In the genomic region with DNA sequence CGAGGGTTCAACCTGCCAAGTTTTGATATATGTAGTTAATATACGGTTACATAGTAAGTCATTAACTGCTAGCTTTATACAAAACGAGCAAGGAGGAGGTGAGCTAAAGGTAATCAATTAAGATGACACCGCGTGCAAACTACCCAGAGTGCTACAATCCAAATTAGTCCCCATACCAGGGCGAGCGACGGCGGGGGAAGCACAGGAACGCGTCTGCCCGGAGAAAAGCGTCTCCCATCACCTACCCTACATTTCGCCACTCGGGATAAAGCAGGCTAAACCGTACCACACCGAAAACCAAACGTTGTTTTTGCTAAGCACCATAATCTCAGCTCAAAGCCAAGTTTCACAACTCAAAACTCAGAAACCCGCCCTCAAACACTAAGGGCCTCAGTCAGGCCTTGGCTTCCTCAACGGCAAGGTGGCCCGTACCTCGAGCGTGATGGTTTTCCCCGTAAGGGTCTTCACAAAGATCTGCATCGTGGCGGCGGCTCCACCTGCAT, we compare ENCODE assay signal across 9 mouse cellular contexts. TPM values are rescaled to one million over a fixed set of nuclear protein-coding genes. Genes with fewer than 3 reads are reported as not detected.
A peak's percentile ranks its signal among the peaks of the same experiment; 100 is the strongest.
DNase-seq lines count a peak whose midpoint lies in the region; ATAC-seq and TF ChIP-seq lines count a peak whose summit lies in the region.
"Had no signal": no experiment of that assay in that cellular context is flagged by ENCODE, and none has a peak within 500 bp of the region (broad histone marks: within the 10 kb centered on the region; RNA-seq: fewer than 3 reads in every experiment).

No protein-coding gene starts in this region.

- H3K4me2 ChIP-seq in liver, embryonic 12.5 days = peak overlapping the region; percentile 83
- H3K4me2 ChIP-seq in stomach, postnatal 0 days (replicated peaks; ENCODE audit: low read depth) = peak overlapping the region; percentile 60

- TF ChIP-seq CTCF in testis, adult 2 months (IDR thresholded peaks at IDR 0.05; ENCODE audit: control insufficient read depth, insufficient read depth, insufficient replicate concordance, low read depth, low read length) = no peak
- no peak for TF ChIP-seq CTCF in stomach, postnatal 0 days (IDR thresholded peaks at IDR 0.05; ENCODE audit: low read depth)

- peak; percentile 25 for ATAC-seq in liver, embryonic 12.5 days
- ATAC-seq in stomach, postnatal 0 days (ENCODE audit: low FRiP score, low TSS enrichment) = peak; percentile 28

- H3K4me1 ChIP-seq in testis, adult 2 months (ENCODE audit: control insufficient read depth, insufficient read depth, low read length) = no peaks in the 10 kb centered on the region
- H3K4me1 ChIP-seq in liver, embryonic 12.5 days = peaks cover 28% of the 10 kb centered on the region
- no peaks in the 10 kb centered on the region for H3K4me1 ChIP-seq in stomach, postnatal 0 days (replicated peaks; ENCODE audit: control insufficient read depth, insufficient read depth)

- no peaks in the 10 kb centered on the region for H3K27me3 ChIP-seq in testis, adult 2 months (ENCODE audit: control insufficient read depth, insufficient read depth, low read length)
- H3K27me3 ChIP-seq in liver, embryonic 12.5 days (replicated peaks) = no peaks in the 10 kb centered on the region
- no peaks in the 10 kb centered on the region for H3K27me3 ChIP-seq in stomach, postnatal 0 days (ENCODE audit: control insufficient read depth, insufficient read depth, low read length)

- H3K9me3 ChIP-seq in liver, embryonic 12.5 days (replicated peaks) = no peaks in the 10 kb centered on the region
- no peaks in the 10 kb centered on the region for H3K9me3 ChIP-seq in stomach, postnatal 0 days (ENCODE audit: control insufficient read depth, low read length)

- DNase-seq in embryo, embryonic 10 days (ENCODE audit: low spot score) = peak; percentile 23
- no peak for DNase-seq in embryo, embryonic 10.5 days (ENCODE audit: low spot score)
- DNase-seq in testis, postnatal 10 days (ENCODE audit: low spot score) = no peak
- DNase-seq in stomach, postnatal 0 days (ENCODE audit: low spot score) = no peak
- DNase-seq in adrenal gland, postnatal 10 days = no peak
- no peak for DNase-seq in cerebellum, postnatal 36 days

- under 1% methylated on average over 27 of the region's 27 CpGs for WGBS in liver, embryonic 12.5 days (ENCODE audit: insufficient replicate concordance)
- WGBS in stomach, postnatal 0 days = under 1% methylated on average over 27 of the region's 27 CpGs

- H3K4me3 ChIP-seq in testis, adult 2 months (ENCODE audit: control insufficient read depth, low read depth, low read length) = peak overlapping the region; percentile 98
- peak overlapping the region; percentile 88 for H3K4me3 ChIP-seq in liver, embryonic 12.5 days
- peak overlapping the region; percentile 77 for H3K4me3 ChIP-seq in stomach, postnatal 0 days (ENCODE audit: low read depth, low read length)

- TF ChIP-seq EP300 in stomach, postnatal 0 days (optimal IDR thresholded peaks at IDR 0.05) = no peak

- H3K9ac ChIP-seq in liver, embryonic 12.5 days = peak overlapping the region; percentile 91
- peak overlapping the region; percentile 89 for H3K9ac ChIP-seq in stomach, postnatal 0 days (ENCODE audit: low read length)

- H3K27ac ChIP-seq in testis, adult 2 months (ENCODE audit: control insufficient read depth, insufficient read depth, low read depth, low read length) = peak overlapping the region; percentile 92
- peak overlapping the region; percentile 86 for H3K27ac ChIP-seq in liver, embryonic 12.5 days
- H3K27ac ChIP-seq in stomach, postnatal 0 days (replicated peaks) = peak overlapping the region; percentile 86

- TF ChIP-seq POLR2A in testis, adult 2 months (IDR thresholded peaks at IDR 0.05; ENCODE audit: control insufficient read depth, low read depth, low read length) = no peak

- H3K36me3 ChIP-seq in testis, adult 2 months (ENCODE audit: control insufficient read depth, insufficient read depth, low read length) = no peaks in the 10 kb centered on the region; the same call in 1 of the 2 replicates
- peaks cover 44% of the 10 kb centered on the region for H3K36me3 ChIP-seq in liver, embryonic 12.5 days
- peaks cover 6% of the 10 kb centered on the region; the same call in 1 of the 2 replicates for H3K36me3 ChIP-seq in stomach, postnatal 0 days (ENCODE audit: control insufficient read depth, insufficient read depth, low read length)

RNA-seq across cellular contexts. Expression of gene Clhc1, which starts 0.5 kb away (rescaled TPM):
- polyA plus RNA-seq in testis, adult 2 months (2012; rRNA removed) = 6.8 and 10.8 TPM in 2 replicates
- polyA plus RNA-seq in liver, embryonic 12.5 days (2016; fragmentation: Nextera tagmentation; extraction: Ambion mirVana) = 0.21 and 0.23 TPM in 2 replicates
- polyA plus RNA-seq in stomach, postnatal 0 days (2015; fragmentation: Nextera tagmentation; extraction: Ambion mirVana) = 0.07 TPM in 1 of 2 replicates, not detected in the other
- total RNA-seq in adrenal gland, postnatal 10 days (2021) = under 1 TPM in 1 of 2 experiments, not detected in 1; 0.42 TPM
- total RNA-seq: hematopoietic stem cell, adult 5-6 weeks had no signal

RNA-seq across cellular contexts. Expression of gene Rps27a, which starts 0.6 kb away (rescaled TPM):
- polyA plus RNA-seq in testis, adult 2 months (2012; rRNA removed) = 88.7 and 95.0 TPM in 2 replicates
- 1,007 and 1,054 TPM in 2 replicates for polyA plus RNA-seq in liver, embryonic 12.5 days (2016; fragmentation: Nextera tagmentation; extraction: Ambion mirVana)
- polyA plus RNA-seq in stomach, postnatal 0 days (2015; fragmentation: Nextera tagmentation; extraction: Ambion mirVana) = 1,012 and 1,015 TPM in 2 replicates
- total RNA-seq in adrenal gland, postnatal 10 days (2021) = 1,000 to 10,000 TPM in 1 of 2 experiments, 100 to 1,000 TPM in 1; 964 to 1,017 TPM

RNA-seq across cellular contexts. Expression of gene Mtif2, which starts 21.1 kb away (rescaled TPM):
- 10.4 and 11.9 TPM in 2 replicates for polyA plus RNA-seq in testis, adult 2 months (2012; rRNA removed)
- polyA plus RNA-seq in liver, embryonic 12.5 days (2016; fragmentation: Nextera tagmentation; extraction: Ambion mirVana) = 36.2 and 37.0 TPM in 2 replicates
- 20.3 and 24.9 TPM in 2 replicates for polyA plus RNA-seq in stomach, postnatal 0 days (2015; fragmentation: Nextera tagmentation; extraction: Ambion mirVana)
- 10 to 100 TPM; 56.5 to 67.2 TPM for total RNA-seq in adrenal gland, postnatal 10 days (2021)

RNA-seq across cellular contexts. Expression of gene Prorsd1, which starts 32.5 kb away (rescaled TPM):
- 1.1 and 1.3 TPM in 2 replicates for polyA plus RNA-seq in testis, adult 2 months (2012; rRNA removed)
- polyA plus RNA-seq in liver, embryonic 12.5 days (2016; fragmentation: Nextera tagmentation; extraction: Ambion mirVana) = 31.4 and 32.1 TPM in 2 replicates
- polyA plus RNA-seq in stomach, postnatal 0 days (2015; fragmentation: Nextera tagmentation; extraction: Ambion mirVana) = 36.2 and 36.7 TPM in 2 replicates
- total RNA-seq in adrenal gland, postnatal 10 days (2021) = 10 to 100 TPM; 18.5 to 21.3 TPM

Comparison
In these comparisons a context has a peak if more than half of its experiments do, and no peak if none do; other contexts are left out.
1. RNA of gene Rps27a, which starts 0.6 kb away (polyA plus RNA-seq): 1,007 to 1,054 TPM in liver, embryonic 12.5 days and 1,012 to 1,015 TPM in stomach, postnatal 0 days; 88.7 to 95.0 TPM in testis, adult 2 months; every median in the first group is over 10 times any median in the second.
2. Peak in every context shown above with its lines, with median percentiles within 50 percentile points of each other: H3K27ac ChIP-seq and H3K4me3 ChIP-seq.